Mouse (Mus musculus): Measurements from ENCODE around the gene Mpdu1. TPM values are rescaled to one million over a fixed set of nuclear protein-coding genes. Genes with fewer than 3 reads are reported as not detected.
"Not testable (repeated sequence)": the region's sequence is repeated elsewhere in the genome, so short reads cannot be mapped to it uniquely, and the experiment has no call there.

Mpdu1 gene
- polyA plus RNA-seq, 1 experiment, result 65.7 TPM

DNA sequence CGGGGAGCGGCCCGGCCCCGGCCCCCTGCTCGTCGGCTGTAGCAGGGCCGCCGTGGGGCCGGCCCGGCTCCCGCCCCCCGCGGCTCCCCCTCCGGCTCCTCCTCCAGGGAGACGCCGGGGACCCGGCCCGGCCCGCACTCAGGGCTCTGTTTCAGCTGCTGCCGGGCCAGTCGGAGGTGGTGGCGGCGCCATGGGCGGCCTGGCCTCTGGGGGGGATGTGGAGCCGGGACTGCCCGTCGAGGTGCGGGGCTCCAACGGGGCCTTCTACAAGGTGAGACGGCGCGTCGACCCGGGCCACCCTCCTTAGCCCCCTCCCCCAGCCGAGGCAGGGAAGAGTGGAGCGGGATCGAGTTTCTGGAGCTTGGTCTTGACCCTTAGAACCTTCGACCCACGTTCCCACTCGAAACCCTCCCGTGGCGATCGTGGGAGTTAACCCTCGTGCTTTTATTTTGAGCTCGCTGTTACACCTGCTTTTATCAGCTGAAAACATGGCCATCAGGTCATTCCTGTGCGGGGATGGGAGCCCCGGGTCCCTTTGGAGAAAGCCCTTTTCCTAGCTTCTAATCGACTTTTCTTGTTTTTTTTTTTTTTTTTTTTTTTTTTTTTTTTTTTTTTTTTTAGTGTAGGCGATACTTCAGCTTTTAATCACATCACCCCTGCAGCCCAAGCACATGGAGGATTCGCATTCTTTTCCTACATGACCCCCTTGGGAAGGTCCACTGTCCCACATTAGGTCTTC, 29.1 kb downstream of the Mpdu1 start:
- Histone ChIP-seq H3K4me3 (ENCODE audit: low read depth, low read length) (peak overlapping the region; percentile 89), H3K27me3 (ENCODE audit: control insufficient read depth, insufficient read depth, low read length, poor library complexity, severe bottlenecking) (no peaks in the 10 kb centered on the region), H3K36me3 (ENCODE audit: control insufficient read depth, insufficient read depth, low read length, poor library complexity, severe bottlenecking) (peaks cover 32% of the 10 kb centered on the region), H3K27ac (ENCODE audit: insufficient read depth, low read length) (peak overlapping the region; percentile 39), H3K9ac (ENCODE audit: low read depth, poor library complexity, severe bottlenecking) (peak overlapping the region; percentile 96), H3K9me3 (replicated peaks; ENCODE audit: control insufficient read depth, insufficient read depth, low read length, poor library complexity, severe bottlenecking) (no peaks in the 10 kb centered on the region), H3K4me1 (ENCODE audit: control insufficient read depth, insufficient read depth, low read length) (no peaks in the 10 kb centered on the region)
- TF ChIP-seq CTCF (IDR thresholded peaks at IDR 0.05; ENCODE audit: low read depth, low read length), result no peak
- TF ChIP-seq POLR2A (IDR thresholded peaks at IDR 0.05; ENCODE audit: insufficient read depth, low read length), result no peak

DNA sequence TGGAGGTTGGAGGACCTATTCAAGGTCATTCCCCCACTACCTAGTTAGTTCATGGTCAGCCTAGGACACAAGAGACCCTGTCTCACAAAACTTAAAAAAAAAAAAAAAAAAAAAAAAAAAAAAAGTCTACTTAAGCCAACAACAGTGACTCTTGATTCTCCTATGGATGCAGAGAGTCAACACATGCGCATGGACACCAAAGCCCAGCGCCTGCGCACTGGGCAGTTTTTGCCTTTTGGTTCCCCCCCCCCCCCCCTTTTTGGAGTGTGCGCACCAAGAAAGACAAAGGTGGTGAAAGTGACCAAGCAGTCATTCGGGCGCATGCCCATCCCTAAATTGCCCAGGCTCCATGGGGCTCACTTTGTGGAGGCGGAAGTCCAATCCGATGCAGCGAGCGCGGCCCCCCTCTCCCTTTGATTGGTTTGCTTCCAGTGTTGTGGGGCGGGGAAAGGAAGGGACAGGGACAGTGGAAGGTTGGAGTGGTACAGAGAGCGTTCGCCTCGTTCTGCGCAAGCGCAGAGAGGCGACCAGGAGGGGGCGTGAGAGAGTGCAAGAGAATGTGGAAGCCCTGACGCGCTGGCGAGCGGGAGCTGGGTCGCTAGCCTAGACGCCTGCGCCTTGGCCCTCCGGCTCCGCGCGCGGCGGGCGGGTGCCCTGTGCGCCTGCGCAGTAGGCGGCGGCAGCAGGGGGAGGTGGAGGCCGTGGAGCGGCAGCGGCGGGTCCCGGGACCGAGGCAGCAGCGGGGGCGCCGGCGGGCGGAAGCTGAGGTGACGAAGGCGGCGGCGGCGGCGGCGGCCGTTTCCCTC, 30.0 kb downstream of the Mpdu1 start, which contains the start of gene Fxr2:
Gene Fxr2 (plus strand): TSS at position 707 of the 806 bp plus-strand sequence.
- H3K9ac ChIP-seq (ENCODE audit: low read depth, poor library complexity, severe bottlenecking), result peak within 1 kb of the TSS; percentile 96
- H3K4me1 ChIP-seq (ENCODE audit: control insufficient read depth, insufficient read depth, low read length), result no peaks in the 10 kb centered on the region
- peak within 1 kb of the TSS; percentile 88 for H3K27ac ChIP-seq (ENCODE audit: insufficient read depth, low read length)
- no peaks in the 10 kb centered on the region for H3K27me3 ChIP-seq (ENCODE audit: control insufficient read depth, insufficient read depth, low read length, poor library complexity, severe bottlenecking)
- H3K4me3 ChIP-seq (ENCODE audit: low read depth, low read length), result peak within 1 kb of the TSS; percentile 89
- peak; percentile 72 for TF ChIP-seq CTCF (IDR thresholded peaks at IDR 0.05; ENCODE audit: low read depth, low read length)
- TF ChIP-seq EP300 (IDR thresholded peaks at IDR 0.05; ENCODE audit: insufficient read depth, low read depth, low read length), result 0 out of 2 replicates have a peak, but pooled peaks have one; percentile 27
- TF ChIP-seq POLR2A (IDR thresholded peaks at IDR 0.05; ENCODE audit: insufficient read depth, low read length), result peak; percentile 23
- peaks cover 26% of the 10 kb centered on the region for H3K36me3 ChIP-seq (ENCODE audit: control insufficient read depth, insufficient read depth, low read length, poor library complexity, severe bottlenecking)
- no peaks in the 10 kb centered on the region for H3K9me3 ChIP-seq (replicated peaks; ENCODE audit: control insufficient read depth, insufficient read depth, low read length, poor library complexity, severe bottlenecking)

DNA sequence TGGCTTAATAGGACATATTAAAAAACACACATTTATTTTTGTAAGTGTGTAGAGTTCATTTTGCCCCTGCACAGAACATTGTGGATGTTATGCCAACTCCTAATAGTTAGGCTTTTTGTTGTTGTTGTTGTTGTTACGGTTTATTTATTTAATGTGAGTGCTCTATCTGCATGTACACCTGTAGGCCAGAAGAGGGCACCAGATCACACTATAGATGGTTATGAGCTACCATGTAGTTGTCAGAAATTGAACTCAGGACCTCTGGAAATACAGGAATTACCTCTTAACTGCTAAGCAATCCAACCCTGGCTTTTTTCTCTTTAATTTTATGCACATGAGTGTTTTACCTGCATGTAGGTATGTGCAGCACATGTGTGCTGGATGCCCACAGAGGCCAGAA, 32.6 kb downstream of the Mpdu1 start:
- Histone ChIP-seq H3K27me3 (ENCODE audit: control insufficient read depth, insufficient read depth, low read length, poor library complexity, severe bottlenecking) (no peaks in the 10 kb centered on the region), H3K9me3 (replicated peaks; ENCODE audit: control insufficient read depth, insufficient read depth, low read length, poor library complexity, severe bottlenecking) (no peaks in the 10 kb centered on the region), H3K9ac (ENCODE audit: low read depth, poor library complexity, severe bottlenecking) (no peak overlapping the region), H3K27ac (ENCODE audit: insufficient read depth, low read length) (no peak overlapping the region), H3K36me3 (ENCODE audit: control insufficient read depth, insufficient read depth, low read length, poor library complexity, severe bottlenecking) (0 out of 2 replicates have a peak, but pooled peaks cover 3% of the 10 kb centered on the region), H3K4me3 (ENCODE audit: low read depth, low read length) (no peak overlapping the region), H3K4me1 (ENCODE audit: control insufficient read depth, insufficient read depth, low read length) (no peaks in the 10 kb centered on the region)
- no peak for TF ChIP-seq EP300 (IDR thresholded peaks at IDR 0.05; ENCODE audit: insufficient read depth, low read depth, low read length)
- no peak for TF ChIP-seq POLR2A (IDR thresholded peaks at IDR 0.05; ENCODE audit: insufficient read depth, low read length)
- no peak for TF ChIP-seq CTCF (IDR thresholded peaks at IDR 0.05; ENCODE audit: low read depth, low read length)

DNA sequence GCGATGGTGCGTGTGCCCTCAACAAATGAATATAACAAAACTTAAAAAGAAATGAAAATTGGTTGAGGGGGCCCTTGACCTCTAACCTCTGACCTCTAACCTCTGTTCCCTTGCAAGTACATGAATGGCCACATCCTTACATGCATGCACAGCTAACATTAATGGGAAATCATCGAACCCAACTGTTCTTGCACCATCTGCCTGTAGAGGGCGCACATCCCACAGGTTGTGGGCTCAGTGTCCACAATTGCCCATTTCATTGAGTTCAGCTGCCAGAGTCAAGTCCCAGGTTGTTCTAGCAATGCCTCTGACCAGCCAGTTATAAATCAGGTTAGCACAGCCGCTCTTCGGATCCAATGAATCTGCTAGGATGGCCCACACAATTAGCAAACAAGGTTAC, 34.2 kb downstream of the Mpdu1 start:
- H3K36me3 ChIP-seq (ENCODE audit: control insufficient read depth, insufficient read depth, low read length, poor library complexity, severe bottlenecking), result no peaks in the 10 kb centered on the region
- no peak overlapping the region for H3K4me3 ChIP-seq (ENCODE audit: low read depth, low read length)
- no peaks in the 10 kb centered on the region for H3K4me1 ChIP-seq (ENCODE audit: control insufficient read depth, insufficient read depth, low read length)
- H3K27ac ChIP-seq (ENCODE audit: insufficient read depth, low read length), result no peak overlapping the region
- H3K9ac ChIP-seq (ENCODE audit: low read depth, poor library complexity, severe bottlenecking), result no peak overlapping the region
- H3K27me3 ChIP-seq (ENCODE audit: control insufficient read depth, insufficient read depth, low read length, poor library complexity, severe bottlenecking), result no peaks in the 10 kb centered on the region
- no peaks in the 10 kb centered on the region for H3K9me3 ChIP-seq (replicated peaks; ENCODE audit: control insufficient read depth, insufficient read depth, low read length, poor library complexity, severe bottlenecking)
- TF ChIP-seq CTCF (IDR thresholded peaks at IDR 0.05; ENCODE audit: low read depth, low read length) (peak; percentile 99), POLR2A (IDR thresholded peaks at IDR 0.05; ENCODE audit: insufficient read depth, low read length) (no peak)

DNA sequence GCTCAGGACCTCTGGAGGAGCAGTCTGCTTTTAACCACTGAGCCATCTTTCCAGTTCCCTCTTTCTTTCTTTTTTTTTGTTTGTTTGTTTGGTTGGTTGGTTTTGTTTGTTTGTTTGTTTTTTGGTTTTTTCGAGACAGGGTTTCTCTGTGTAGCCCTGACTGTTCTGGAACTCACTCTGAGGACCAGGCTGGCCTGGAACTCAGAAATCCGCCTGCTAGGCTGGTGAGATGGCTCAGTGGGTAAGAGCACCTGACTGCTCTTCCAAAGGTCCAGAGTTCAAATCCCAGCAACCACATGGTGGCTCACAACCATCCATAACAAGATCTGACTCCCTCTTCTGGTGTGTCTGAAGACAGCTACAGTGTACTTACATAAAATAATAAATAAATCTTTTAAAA, 38.1 kb downstream of the Mpdu1 start:
- not testable (repeated sequence) for H3K27me3 ChIP-seq (ENCODE audit: control insufficient read depth, insufficient read depth, low read length, poor library complexity, severe bottlenecking)

DNA sequence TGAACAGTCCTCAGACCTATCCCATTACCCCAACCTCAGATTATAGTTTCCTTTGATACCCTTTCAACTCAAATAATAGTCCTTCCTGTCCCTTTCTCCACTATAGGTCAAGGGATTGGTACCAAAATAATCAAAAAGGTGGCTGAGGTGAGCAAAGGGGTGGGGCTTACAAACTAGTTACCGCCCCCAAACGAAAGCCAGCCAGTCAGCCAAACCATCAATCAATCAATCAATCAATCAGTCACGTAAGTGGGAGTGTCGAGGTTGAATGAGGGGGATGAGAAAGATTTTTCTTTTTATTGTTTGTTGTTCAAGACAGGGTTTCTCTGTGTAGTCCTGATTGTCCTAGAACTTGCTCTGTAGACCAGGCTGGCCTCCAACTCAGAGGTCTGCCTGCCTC, 39.4 kb downstream of the Mpdu1 start:
- TF ChIP-seq CTCF (IDR thresholded peaks at IDR 0.05; ENCODE audit: low read depth, low read length), result no peak
- TF ChIP-seq POLR2A (IDR thresholded peaks at IDR 0.05; ENCODE audit: insufficient read depth, low read length), result no peak
- TF ChIP-seq EP300 (IDR thresholded peaks at IDR 0.05; ENCODE audit: insufficient read depth, low read depth, low read length), result no peak
- peak overlapping the region; percentile 71 for H3K4me3 ChIP-seq (ENCODE audit: low read depth, low read length)
- H3K4me1 ChIP-seq (ENCODE audit: control insufficient read depth, insufficient read depth, low read length), result no peaks in the 10 kb centered on the region
- H3K9me3 ChIP-seq (replicated peaks; ENCODE audit: control insufficient read depth, insufficient read depth, low read length, poor library complexity, severe bottlenecking), result no peaks in the 10 kb centered on the region
- no peak overlapping the region for H3K27ac ChIP-seq (ENCODE audit: insufficient read depth, low read length)
- H3K9ac ChIP-seq (ENCODE audit: low read depth, poor library complexity, severe bottlenecking), result peak overlapping the region; percentile 68
- H3K36me3 ChIP-seq (ENCODE audit: control insufficient read depth, insufficient read depth, low read length, poor library complexity, severe bottlenecking), result no peaks in the 10 kb centered on the region
- H3K27me3 ChIP-seq (ENCODE audit: control insufficient read depth, insufficient read depth, low read length, poor library complexity, severe bottlenecking), result no peaks in the 10 kb centered on the region

More for the DNA sequence above, 38.1 kb downstream of the Mpdu1 start:
- not testable (repeated sequence) for H3K9me3 ChIP-seq (replicated peaks; ENCODE audit: control insufficient read depth, insufficient read depth, low read length, poor library complexity, severe bottlenecking); H3K27ac ChIP-seq (ENCODE audit: insufficient read depth, low read length); H3K36me3 ChIP-seq (ENCODE audit: control insufficient read depth, insufficient read depth, low read length, poor library complexity, severe bottlenecking); H3K4me1 ChIP-seq (ENCODE audit: control insufficient read depth, insufficient read depth, low read length); H3K4me3 ChIP-seq (ENCODE audit: low read depth, low read length); H3K9ac ChIP-seq (ENCODE audit: low read depth, poor library complexity, severe bottlenecking)
